ENCODE assay signal across 9 mouse cellular contexts in genomic region chr15:68606110-68606791, GRCm38 (mm10).
A peak's percentile ranks its signal among the peaks of the same experiment; 100 is the strongest.
DNase-seq lines count a peak whose midpoint lies in the region; ATAC-seq and TF ChIP-seq lines count a peak whose summit lies in the region.
"Had no signal": no experiment of that assay in that cellular context is flagged by ENCODE, and none has a peak within 500 bp of the region (broad histone marks: within the 10 kb centered on the region; RNA-seq: fewer than 3 reads in every experiment).

No protein-coding gene starts in this region.

- H3K27ac ChIP-seq in liver, adult 2 months (replicated peaks; ENCODE audit: insufficient read depth, low read depth, low read length): no peak overlapping the region
- H3K27ac ChIP-seq in liver, embryonic 12.5 days: no peak overlapping the region
- no peak overlapping the region for H3K27ac ChIP-seq in lung, postnatal 0 days (ENCODE audit: low read length)
- no peak overlapping the region for H3K27ac ChIP-seq in midbrain, embryonic 13.5 days

- H3K27me3 ChIP-seq in liver, adult 2 months (ENCODE audit: control insufficient read depth, insufficient read depth, low read length): no peaks in the 10 kb centered on the region
- H3K27me3 ChIP-seq in liver, embryonic 12.5 days (replicated peaks): no peaks in the 10 kb centered on the region
- no peaks in the 10 kb centered on the region for H3K27me3 ChIP-seq in lung, postnatal 0 days (replicated peaks; ENCODE audit: insufficient read depth, low read length)
- H3K27me3 ChIP-seq in midbrain, embryonic 13.5 days: no peaks in the 10 kb centered on the region

- H3K79me2 ChIP-seq in liver, adult 2 months (ENCODE audit: control insufficient read depth, insufficient read depth, low read length): no peaks in the 10 kb centered on the region

- TF ChIP-seq CTCF in liver, adult 2 months (IDR thresholded peaks at IDR 0.05; ENCODE audit: low read depth, low read length): no peak
- no peak for TF ChIP-seq CTCF in lung, postnatal 0 days (IDR thresholded peaks at IDR 0.05)

- no peak overlapping the region for H3K9ac ChIP-seq in liver, adult 2 months (ENCODE audit: low read depth, low read length)
- no peak overlapping the region for H3K9ac ChIP-seq in liver, embryonic 12.5 days
- no peak overlapping the region for H3K9ac ChIP-seq in lung, postnatal 0 days (replicated peaks; ENCODE audit: low read depth)
- no peak overlapping the region for H3K9ac ChIP-seq in midbrain, embryonic 13.5 days (replicated peaks)

- H3K4me2 ChIP-seq in liver, embryonic 12.5 days: no peak overlapping the region
- no peak overlapping the region for H3K4me2 ChIP-seq in lung, postnatal 0 days (replicated peaks; ENCODE audit: low read depth, low read length)
- H3K4me2 ChIP-seq in midbrain, embryonic 13.5 days (replicated peaks): no peak overlapping the region

- ATAC-seq in liver, embryonic 12.5 days: no peak
- ATAC-seq in lung, postnatal 0 days: peak; percentile 90
- no peak for ATAC-seq in erythroid progenitor cell, adult 5-6 weeks (replicated peaks; ENCODE audit: low FRiP score, poor library complexity, severe bottlenecking)
- no peak for ATAC-seq in midbrain, embryonic 13.5 days

- TF ChIP-seq POLR2A in liver, adult 2 months (IDR thresholded peaks at IDR 0.05; ENCODE audit: extremely low read depth, insufficient read depth, low read length): no peak

- H3K4me3 ChIP-seq in liver, adult 2 months (ENCODE audit: insufficient read depth, low read depth, low read length): no peak overlapping the region
- H3K4me3 ChIP-seq in liver, embryonic 12.5 days: no peak overlapping the region
- H3K4me3 ChIP-seq in lung, postnatal 0 days (ENCODE audit: low read depth, low read length): no peak overlapping the region
- H3K4me3 ChIP-seq in midbrain, embryonic 13.5 days (replicated peaks): no peak overlapping the region
- H3K4me3 ChIP-seq: erythroblast, embryonic 14.5 days had no signal

- 0 out of 2 replicates have a peak, but pooled peaks have one; percentile 14 for TF ChIP-seq EP300 in lung, postnatal 0 days (IDR thresholded peaks at IDR 0.05)

- DNase-seq in liver, adult 2 months (ENCODE audit: extremely low read depth, low read depth, low spot score): peak; percentile 57
- DNase-seq in gastrocnemius, postnatal 10 days: peak; percentile 7
- peak; percentile 33 for DNase-seq in kidney, adult 9 months
- DNase-seq in lung, postnatal 0 days (ENCODE audit: low spot score): peak; percentile 86
- peak; percentile 50 to 69 for DNase-seq in urinary bladder, postnatal 36 days (ENCODE audit: low spot score in 2 of 2)

- no peaks in the 10 kb centered on the region for H3K36me3 ChIP-seq in liver, adult 2 months (ENCODE audit: control insufficient read depth, insufficient read depth, low read length)
- no peaks in the 10 kb centered on the region for H3K36me3 ChIP-seq in liver, embryonic 12.5 days
- no peaks in the 10 kb centered on the region for H3K36me3 ChIP-seq in lung, postnatal 0 days (ENCODE audit: insufficient read depth, low read length)
- no peaks in the 10 kb centered on the region for H3K36me3 ChIP-seq in midbrain, embryonic 13.5 days

- no peaks in the 10 kb centered on the region for H3K4me1 ChIP-seq in liver, adult 2 months (ENCODE audit: control insufficient read depth, insufficient read depth, low read length)
- H3K4me1 ChIP-seq in liver, embryonic 12.5 days: no peaks in the 10 kb centered on the region
- no peaks in the 10 kb centered on the region for H3K4me1 ChIP-seq in lung, postnatal 0 days (ENCODE audit: insufficient read depth, low read depth, low read length)
- H3K4me1 ChIP-seq in midbrain, embryonic 13.5 days (replicated peaks): no peaks in the 10 kb centered on the region

- WGBS in liver, adult 2 months: 61% methylated on average over 8 of the region's 8 CpGs
- 50% methylated on average over 8 of the region's 8 CpGs for whole genome bisulfite sequencing in liver, embryonic 12.5 days (ENCODE audit: insufficient replicate concordance)
- 46% methylated on average over 8 of the region's 8 CpGs for WGBS in lung, postnatal 0 days
- 81% methylated on average over 8 of the region's 8 CpGs for WGBS in midbrain, embryonic 13.5 days

- H3K9me3 ChIP-seq in liver, embryonic 12.5 days (replicated peaks): no peaks in the 10 kb centered on the region
- no peaks in the 10 kb centered on the region for H3K9me3 ChIP-seq in lung, postnatal 0 days (ENCODE audit: low read length)
- no peaks in the 10 kb centered on the region for H3K9me3 ChIP-seq in midbrain, embryonic 13.5 days

Comparison
In these comparisons a context has a peak if more than half of its experiments do, and no peak if none do; other contexts are left out.
1. DNase-seq: peak in every context shown above with its lines; median percentile 86 in lung, postnatal 0 days; 60 in urinary bladder, postnatal 36 days; 57 in liver, adult 2 months; 33 in kidney, adult 9 months; 7 in gastrocnemius, postnatal 10 days.